Mouse (Mus musculus) myocyte (in vitro differentiated cells): ENCODE data around the gene Ppp1r32.

Experiments used
- CEBPB ChIP-seq: IDR thresholded peaks from 2 replicates; pipeline ENCODE4 v1.6.1; 2011; ENCODE audit warnings: mild to moderate bottlenecking, moderate library complexity; ENCODE audit not compliant: poor library complexity, insufficient read depth, severe bottlenecking
- E2F4 ChIP-seq: IDR thresholded peaks from one replicate; pipeline ENCODE4 v1.6.1; 2011; ENCODE audit warnings: mild to moderate bottlenecking, control low read depth, moderate library complexity; ENCODE audit not compliant: insufficient read depth
- MAX ChIP-seq: IDR thresholded peaks from one replicate; pipeline ENCODE4 v1.6.1; 2011; ENCODE audit warnings: low read depth, mild to moderate bottlenecking, control low read depth
- MYOD1 ChIP-seq, 3 experiments: IDR thresholded peaks; one replicate each; pipeline ENCODE4 v1.6.1; 2011; ENCODE audit warnings: control low read depth in 2 of 3, low read depth in 2 of 3, mild to moderate bottlenecking in 2 of 3, moderate library complexity in 1 of 3; ENCODE audit not compliant: insufficient read length in 2 of 3, control insufficient read depth in 1 of 3
- MYOG ChIP-seq, 3 experiments: IDR thresholded peaks; one replicate each; pipeline ENCODE4 v1.6.1; 2011; ENCODE audit warnings: control low read depth in 2 of 3, low read depth in 2 of 3, mild to moderate bottlenecking in 2 of 3; ENCODE audit not compliant: insufficient read length in 2 of 3, control insufficient read depth in 1 of 3, insufficient read depth in 1 of 3
- POLR2A ChIP-seq: IDR thresholded peaks from one replicate; pipeline ENCODE4 v1.6.1; 2011; ENCODE audit warnings: low read depth, mild to moderate bottlenecking, control low read depth, moderate library complexity; ENCODE audit not compliant: insufficient read length
- POLR2AphosphoS2 ChIP-seq: IDR thresholded peaks from one replicate; pipeline ENCODE4 v1.6.1; 2011; ENCODE audit warnings: low read depth, control low read depth; ENCODE audit not compliant: insufficient read length
- REST ChIP-seq: IDR thresholded peaks from one replicate; pipeline ENCODE4 v1.6.1; 2011; ENCODE audit warnings: mild to moderate bottlenecking, control low read depth, moderate library complexity; ENCODE audit not compliant: insufficient read depth, insufficient read length
- SRF ChIP-seq: IDR thresholded peaks from one replicate; pipeline ENCODE4 v1.6.1; 2011; ENCODE audit warnings: low read depth; ENCODE audit not compliant: control insufficient read depth, insufficient read length
- TCF12 ChIP-seq: IDR thresholded peaks from one replicate; pipeline ENCODE4 v1.6.1; 2011; ENCODE audit warnings: mild to moderate bottlenecking, control low read depth; ENCODE audit not compliant: poor library complexity, insufficient read depth, severe bottlenecking
- TCF3 ChIP-seq: IDR thresholded peaks from one replicate; pipeline ENCODE4 v1.6.1; 2011; ENCODE audit warnings: low read depth, control low read depth; ENCODE audit not compliant: insufficient read length
- USF1 ChIP-seq: IDR thresholded peaks from one replicate; pipeline ENCODE4 v1.6.1; 2011; ENCODE audit warnings: low read depth, mild to moderate bottlenecking, control low read depth, moderate library complexity

DNA sequence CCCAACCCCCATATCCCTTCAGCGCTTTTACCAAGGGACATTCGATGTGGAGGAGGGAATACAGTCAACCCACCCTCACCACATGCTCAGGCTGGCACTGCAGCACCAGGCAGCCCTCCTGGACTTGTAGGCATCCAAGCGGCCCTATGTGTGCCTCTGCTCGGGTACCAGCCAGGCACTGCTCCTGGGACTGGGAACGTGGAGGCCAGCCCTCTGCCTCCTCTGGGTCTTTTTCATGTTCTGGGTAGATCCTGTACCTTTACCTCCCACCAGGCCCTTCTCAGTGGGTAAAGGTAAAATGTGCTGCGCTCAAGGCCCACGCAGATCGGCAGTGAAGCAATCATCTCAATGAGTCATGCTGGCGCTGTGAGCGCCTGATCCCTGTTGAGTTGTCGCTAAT, 22.8 kb downstream of the Ppp1r32 start:
- TF ChIP-seq MYOD1 (IDR thresholded peaks at IDR 0.05; ENCODE audit: control insufficient read depth in 1 of 3, insufficient read length in 2 of 3, low read depth in 2 of 3) (no peak), POLR2A (no peak), MYOG (IDR thresholded peaks at IDR 0.05; ENCODE audit: control insufficient read depth in 1 of 3, insufficient read depth in 1 of 3, insufficient read length in 2 of 3, low read depth in 2 of 3) (no peak), MAX (no peak), CEBPB (no peak), E2F4 (no peak), USF1 (no peak), POLR2AphosphoS2 (no peak), TCF12 (no peak), SRF (no peak), TCF3 (no peak), REST (no peak)
